Mouse (Mus musculus) cerebellum, adult 2 months (tissue): ENCODE data around the gene Rab6a.

Experiments used
- CTCF ChIP-seq: fragments of 200-500 bp; IDR thresholded peaks from 2 replicates; pipeline ENCODE4 v1.5.1; 2011; ENCODE audit warnings: low read depth, mild to moderate bottlenecking, control low read depth, low read length, moderate library complexity, borderline replicate concordance; ENCODE audit not compliant: insufficient read depth
- POLR2A ChIP-seq: fragments of 200-500 bp; IDR thresholded peaks from 2 replicates; pipeline ENCODE4 v1.6.1; 2011; ENCODE audit warnings: low read length, control low read depth, borderline replicate concordance; ENCODE audit not compliant: insufficient read depth

DNA sequence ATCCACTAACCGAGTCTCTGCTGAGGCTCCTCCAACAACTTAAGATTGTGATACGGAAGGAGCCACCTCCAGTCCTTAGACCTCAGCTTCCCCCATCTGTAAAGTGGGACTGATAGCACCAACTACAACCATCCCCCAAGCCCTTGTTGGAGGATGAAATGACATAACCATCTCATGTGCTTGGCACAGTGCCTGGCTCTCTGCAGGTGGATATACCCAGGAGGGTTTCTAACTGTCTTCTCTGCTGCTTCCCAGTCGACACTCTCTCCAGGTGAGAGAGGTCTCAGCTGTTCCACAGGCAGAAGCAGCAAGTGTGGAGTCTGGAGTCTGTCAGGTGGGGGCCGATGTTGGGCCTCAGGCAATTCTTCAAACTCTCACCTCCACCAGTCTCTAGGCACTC, 43.8 kb downstream of the Rab6a start:
- TF ChIP-seq CTCF (no peak), POLR2A (no peak)
